Mouse (Mus musculus): ENCODE measurements around the gene Jakmip3.

Gene Jakmip3

DNA sequence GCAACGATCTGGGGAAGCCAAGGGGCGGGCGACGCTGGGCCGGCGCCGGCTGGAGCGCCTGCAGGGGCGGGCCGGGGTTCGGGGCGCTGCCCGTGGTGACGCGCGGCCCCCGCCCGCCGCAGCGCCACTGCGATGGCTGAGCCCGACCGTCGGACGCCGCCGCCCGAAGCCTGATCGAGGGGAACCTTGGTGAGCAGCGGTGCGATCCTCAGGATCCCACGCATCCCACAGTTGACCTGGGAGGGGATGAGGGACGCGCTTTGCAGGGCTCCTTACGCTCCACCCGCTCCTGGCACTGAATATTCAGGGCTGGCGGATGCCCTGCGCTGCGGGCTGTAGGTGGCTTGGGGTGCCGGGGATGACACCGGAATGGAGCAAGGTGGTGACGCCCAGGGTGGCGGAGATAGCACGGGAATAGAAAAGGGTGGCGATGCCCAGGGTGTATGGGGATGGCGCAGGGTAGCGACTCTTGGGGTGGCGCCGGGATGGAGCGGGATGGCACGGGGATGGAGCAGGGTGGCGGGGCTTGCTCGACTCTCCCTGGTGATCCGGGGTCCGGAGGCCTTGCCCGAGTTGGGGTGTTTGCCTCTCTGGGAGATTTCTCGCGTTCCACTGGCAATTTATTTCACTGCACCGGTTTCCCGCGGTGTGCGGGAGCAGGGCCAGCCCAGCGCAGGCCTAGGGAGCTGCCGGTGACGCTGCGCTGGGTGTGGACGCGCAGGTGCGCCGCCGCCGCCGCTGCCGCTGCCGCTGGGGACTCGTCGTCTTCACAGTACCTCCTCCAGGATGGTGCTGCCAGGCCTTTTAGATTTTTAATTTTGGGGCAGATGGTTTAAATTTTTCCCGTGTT lies at the start of gene Jakmip3:
TSS of gene Jakmip3 (plus strand) at position 119 of the 850 bp plus-strand sequence.
- peak; percentile 75 to 78 for DNase-seq (ENCODE audit: low spot score in 2 of 2)

DNA sequence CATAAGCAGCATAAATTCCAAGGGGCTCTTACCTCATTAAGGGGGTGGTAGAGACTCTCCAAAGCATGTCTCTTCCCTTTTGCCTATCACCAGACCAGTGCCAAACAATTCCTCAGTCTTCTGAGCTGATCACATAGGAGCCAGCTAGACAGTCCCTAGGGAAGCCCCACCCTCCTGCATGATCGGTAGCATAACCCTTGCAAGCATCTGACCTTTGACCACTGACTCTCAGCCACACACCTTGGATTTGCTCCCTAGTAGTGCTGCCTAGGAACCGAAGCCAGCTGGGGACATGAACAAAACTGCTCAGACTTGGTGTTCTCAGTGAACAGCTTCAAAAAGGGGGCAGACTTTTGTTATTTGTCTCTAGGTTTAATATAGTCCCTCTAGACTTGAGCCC lies 42.4 kb upstream of the Jakmip3 start:
- no peak for DNase-seq (ENCODE audit: low spot score in 2 of 2)

DNA sequence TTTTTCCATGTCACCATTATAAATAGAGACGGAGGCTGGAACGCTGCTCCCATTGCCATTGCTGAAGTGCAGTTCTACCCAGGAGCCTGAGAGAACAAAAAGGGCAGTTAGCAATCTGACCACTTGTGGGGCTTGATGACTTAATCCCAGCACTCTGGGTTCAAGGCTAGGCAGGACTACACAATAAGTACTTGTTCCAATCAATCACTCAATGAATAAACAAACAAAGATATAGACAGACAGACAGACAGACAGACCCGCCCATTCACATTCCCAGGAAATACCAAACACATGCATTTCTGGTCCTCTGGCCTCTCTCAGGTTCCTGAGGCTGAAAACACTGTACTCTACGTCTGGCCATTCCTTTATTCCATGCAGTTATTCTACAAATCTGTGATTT lies 41.8 kb upstream of the Jakmip3 start:
- DNase-seq (ENCODE audit: low spot score in 2 of 2) = no peak

DNA sequence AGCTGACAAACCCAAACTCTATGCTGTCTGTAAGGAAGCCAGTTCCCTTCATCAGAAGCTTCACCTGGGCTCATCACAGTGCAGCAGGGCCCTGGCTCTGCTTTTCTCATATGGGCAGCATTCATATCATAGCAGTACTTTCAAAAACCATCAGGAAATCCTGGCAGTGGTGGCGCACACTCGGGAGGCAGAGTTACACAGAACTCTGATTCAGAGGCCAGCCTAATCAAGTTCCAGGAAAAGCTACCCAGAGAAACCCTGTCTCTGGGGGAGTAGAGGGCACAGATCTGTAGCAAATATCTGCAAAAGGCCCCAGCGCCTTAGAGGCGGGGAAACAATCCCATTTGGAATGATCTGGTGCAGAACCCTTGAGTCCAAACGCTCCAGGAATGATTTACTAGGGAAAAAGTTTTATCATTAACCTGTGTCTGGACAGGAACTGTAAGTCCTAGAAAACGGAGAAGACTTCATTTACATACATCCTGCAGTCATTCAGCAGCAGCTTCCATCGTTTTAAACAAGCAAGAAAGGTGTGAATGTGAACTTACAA lies 36.6 kb upstream of the Jakmip3 start:
- DNase-seq (ENCODE audit: low spot score in 2 of 2) = no peak

GRCm38 (mm10) chr7:138906441-138906840 lies 34.1 kb upstream of the Jakmip3 start:
- DNase-seq (ENCODE audit: low spot score in 2 of 2) = no peak

GRCm38 (mm10) chr7:138907043-138907442 lies 33.5 kb upstream of the Jakmip3 start:
- peak in 1 of 2 experiments; percentile 42 for DNase-seq (ENCODE audit: low spot score in 2 of 2)

GRCm38 (mm10) chr7:138907976-138908375 lies 32.6 kb upstream of the Jakmip3 start:
- DNase-seq (ENCODE audit: low spot score in 2 of 2) = no peak

- no peak for DNase-seq (ENCODE audit: low spot score in 2 of 2)
Observed at GRCm38 (mm10) chr7:138908768-138909276, 31.7 kb upstream of the Jakmip3 start.

DNA sequence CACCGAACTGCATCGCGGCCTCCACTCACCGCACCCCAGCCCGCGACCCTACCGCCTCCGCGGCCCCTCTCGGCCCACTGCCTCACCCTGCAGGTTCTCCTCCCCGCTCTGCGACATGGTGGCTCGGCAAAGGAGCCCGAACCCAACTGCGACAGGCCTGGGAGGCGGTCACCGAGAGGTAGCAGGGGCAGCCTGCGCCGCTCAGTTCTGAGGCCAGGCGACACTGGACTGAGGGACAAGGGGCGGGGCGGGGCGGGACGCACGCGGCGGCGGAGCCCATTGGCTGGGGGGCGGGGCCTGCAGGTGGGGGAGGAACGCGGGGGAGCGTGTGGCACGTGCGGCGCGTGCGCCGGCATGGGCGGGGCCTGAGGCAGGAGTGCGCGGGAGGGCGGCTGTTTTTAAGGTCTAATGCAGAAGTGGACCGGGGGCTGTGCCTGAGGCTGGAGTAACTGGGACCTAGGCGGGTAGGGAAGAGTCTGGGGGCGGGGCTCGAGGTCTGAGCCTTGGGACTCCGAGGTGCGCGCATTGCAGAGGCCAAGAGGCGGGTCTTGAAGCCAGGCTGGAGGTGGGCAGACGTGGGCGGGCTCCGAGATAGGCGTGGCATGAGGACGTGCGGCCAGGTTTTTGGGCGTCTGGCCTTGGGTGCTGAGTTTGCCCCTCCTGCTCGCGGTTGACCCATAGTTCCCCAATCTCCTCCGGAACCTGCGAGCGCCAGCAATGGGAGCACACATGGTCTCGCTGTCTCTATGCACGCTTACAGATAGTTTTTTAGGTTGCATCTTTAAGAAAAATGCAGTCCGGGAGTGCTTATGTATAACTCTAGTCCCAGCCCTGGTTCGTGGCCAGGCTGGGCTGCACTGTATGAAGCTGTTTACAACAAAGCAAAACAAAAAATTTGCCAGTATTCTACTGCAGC lies 31.0 kb upstream of the Jakmip3 start, which contains the start of gene Bnip3:
TSS of gene Bnip3 (minus strand) at position 243 of the 916 bp plus-strand sequence.
- DNase-seq (ENCODE audit: low spot score in 2 of 2) = peak; percentile 90 to 91

DNA sequence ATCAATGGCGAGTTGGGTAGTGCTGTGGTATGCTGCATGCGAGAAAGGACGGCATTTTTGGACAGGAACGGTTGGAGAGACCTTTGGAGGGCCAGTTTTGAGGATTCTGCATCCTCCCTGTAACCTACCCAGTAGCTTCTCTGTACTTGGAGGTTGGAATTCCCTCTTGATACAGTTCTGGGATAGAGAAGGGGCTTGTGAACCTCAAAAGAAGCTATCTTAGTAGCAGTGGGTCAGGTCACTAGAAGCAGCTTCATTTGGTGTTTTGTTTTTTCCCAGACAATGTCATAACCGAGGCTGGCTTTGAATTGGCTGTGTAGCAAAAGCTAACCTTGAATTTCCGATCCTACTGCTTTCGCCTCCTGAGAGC lies 30.4 kb upstream of the Jakmip3 start:
- no peak for DNase-seq (ENCODE audit: low spot score in 2 of 2)

GRCm38 (mm10) chr7:138913616-138914015 lies 26.9 kb upstream of the Jakmip3 start:
- DNase-seq (ENCODE audit: low spot score in 2 of 2) = no peak

DNA sequence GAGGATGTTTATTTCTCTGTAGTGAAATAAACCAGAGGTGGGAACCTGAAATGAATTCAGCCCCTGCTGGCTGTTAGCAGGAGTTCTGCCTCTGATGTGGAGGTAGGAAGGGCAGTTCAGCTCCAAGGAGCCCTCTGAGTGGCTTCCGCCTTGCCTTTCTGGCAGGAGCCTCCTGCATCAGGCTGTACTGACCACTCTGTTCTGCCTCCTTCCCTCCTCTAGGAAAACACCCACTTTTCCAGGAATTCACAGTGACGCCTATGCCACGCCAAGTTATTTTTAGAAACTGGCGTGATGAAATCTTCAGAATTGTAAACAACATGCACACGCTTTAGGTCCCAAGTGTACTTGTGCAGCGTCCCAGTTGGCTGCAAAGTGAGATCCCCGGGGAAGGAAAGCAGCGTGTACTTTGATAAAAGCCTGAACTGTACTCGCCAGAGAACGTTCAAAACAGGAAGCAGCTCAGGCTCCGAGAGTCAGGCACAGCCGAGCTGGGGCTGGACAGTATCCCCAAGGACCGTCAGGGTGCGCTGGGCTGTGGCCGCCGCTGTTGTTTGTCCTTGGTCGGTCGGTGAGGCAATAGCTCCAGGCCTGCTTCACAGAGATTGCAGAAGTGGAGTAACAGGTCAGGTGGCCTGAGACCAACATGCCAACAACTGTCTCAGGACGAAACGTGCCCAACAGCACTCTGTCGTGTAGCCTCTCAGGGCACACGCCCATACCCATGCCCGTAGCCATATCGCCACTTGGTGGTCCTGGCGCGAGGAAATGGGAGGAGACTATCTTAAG lies 21.2 kb upstream of the Jakmip3 start:
- DNase-seq (ENCODE audit: low spot score in 2 of 2) = peak in 1 of 2 experiments; percentile 55

- no peak for DNase-seq (ENCODE audit: low spot score in 2 of 2)
Observed at GRCm38 (mm10) chr7:138921611-138922010, 18.9 kb upstream of the Jakmip3 start.

DNA sequence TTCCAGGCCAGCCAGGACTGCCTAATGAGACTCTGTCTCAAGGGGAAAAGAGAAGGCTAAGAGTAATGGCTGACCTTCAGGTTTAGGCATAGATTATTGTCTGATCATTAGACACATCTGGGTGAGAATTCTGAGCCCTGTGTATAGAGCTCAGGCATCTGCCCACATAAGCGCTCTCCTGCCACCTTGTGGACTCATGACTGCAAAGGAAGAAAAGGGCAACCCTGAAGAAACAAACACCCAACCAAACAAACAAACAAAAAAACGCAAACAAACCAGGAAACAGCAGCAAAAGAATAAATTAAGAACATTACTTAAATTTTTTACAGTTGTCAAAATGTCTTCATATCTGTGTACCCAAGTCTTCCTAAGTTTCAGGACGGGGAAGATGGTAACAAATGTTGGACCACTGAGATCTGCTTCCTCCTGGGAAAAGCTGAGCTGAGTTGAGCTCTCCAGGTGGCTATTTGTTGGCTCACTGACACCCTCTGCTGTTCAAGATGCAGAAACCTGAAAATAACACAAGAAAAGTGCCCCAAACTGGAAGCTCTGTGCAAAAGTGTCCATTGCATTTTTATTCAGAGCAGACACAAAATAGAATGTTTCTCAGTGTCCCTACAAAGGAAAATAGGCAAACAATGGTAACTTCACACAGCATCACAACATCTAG lies 16.6 kb upstream of the Jakmip3 start:
- DNase-seq (ENCODE audit: low spot score in 2 of 2) = no peak

DNA sequence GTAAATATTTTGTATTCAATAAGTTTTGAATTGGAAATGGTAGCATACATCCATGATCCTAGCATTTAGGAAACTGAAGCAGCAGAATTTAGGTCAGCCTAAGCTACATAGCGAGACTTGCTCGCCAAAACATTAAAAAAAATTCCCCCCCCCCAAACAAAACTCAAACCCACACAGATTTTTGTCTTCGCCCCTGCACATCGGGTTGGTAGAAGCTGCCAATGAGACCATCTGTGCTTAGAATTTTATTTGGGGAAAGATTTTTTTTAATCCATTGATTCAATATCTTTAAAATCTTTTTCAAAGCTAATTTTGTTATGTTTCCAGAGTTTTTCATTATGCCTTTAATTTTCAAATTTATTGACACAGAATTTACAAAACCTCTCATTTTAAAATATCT lies 12.1 kb upstream of the Jakmip3 start:
- no peak for DNase-seq (ENCODE audit: low spot score in 2 of 2)

- DNase-seq (ENCODE audit: low spot score in 2 of 2) = no peak
Observed at GRCm38 (mm10) chr7:138934523-138934922, 6.0 kb upstream of the Jakmip3 start.

DNA sequence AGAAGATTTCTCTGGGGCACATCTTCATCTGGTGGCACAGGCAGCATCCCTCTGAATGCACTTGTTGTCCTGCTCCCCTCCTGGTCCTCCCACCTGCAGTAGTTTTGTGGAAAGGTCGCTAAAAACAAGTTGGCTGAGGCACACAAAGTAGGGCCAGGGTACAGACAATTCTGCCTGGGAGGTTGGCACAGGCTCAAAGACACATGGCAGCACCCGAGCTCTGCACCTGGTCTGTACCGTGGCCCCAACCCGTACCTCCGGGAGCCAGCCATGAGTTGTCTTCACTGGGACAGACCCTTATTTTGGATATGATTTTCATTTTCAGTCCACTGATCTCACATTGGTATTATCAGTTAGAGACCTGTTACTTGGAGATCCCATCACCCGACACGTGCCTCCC lies 1.5 kb upstream of the Jakmip3 start:
- no peak for DNase-seq (ENCODE audit: low spot score in 2 of 2)

DNA sequence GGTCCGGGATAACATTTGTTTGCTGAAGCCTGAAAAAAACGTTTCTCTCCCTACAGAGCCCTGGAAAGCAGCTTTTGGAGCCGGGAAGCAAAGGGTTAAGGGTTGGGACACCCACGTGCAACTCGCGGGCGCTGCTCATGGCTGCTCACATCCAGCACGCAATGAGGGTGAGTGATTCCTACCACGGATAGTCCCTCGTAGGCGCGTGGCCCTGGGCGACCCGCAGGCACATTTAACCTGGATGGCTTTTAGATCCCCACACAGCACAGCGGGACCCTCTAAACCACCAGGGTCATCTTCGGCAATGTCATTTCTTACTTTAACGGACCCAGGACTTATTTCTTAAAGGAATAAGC lies 296 bp upstream of the Jakmip3 start:
- peak; percentile 87 to 88 for DNase-seq (ENCODE audit: low spot score in 2 of 2)

DNA sequence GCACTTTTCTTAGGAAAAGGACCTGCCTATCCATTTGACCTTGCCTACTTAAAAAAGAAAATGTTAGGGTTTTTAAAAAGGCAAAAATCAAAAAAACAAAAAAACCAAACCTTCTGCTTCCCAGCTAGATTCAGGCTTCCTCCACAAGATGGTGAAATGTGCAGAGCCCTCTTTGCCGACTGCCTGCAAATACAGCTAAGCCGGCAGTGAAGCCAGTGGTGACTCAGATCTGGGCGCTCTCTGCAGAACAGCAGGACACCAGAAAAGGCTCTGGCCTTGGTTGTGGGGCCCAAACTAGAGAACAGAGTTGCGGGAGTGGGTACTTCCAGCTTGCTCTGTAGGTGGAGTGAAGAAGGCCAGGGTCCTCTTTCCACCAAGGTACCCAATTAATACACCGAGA lies 1.0 kb downstream of the Jakmip3 start:
- no peak for DNase-seq (ENCODE audit: low spot score in 2 of 2)

- no peak for DNase-seq (ENCODE audit: low spot score in 2 of 2)
Observed at GRCm38 (mm10) chr7:138942301-138942700, 1.8 kb downstream of the Jakmip3 start.

- DNase-seq (ENCODE audit: low spot score in 2 of 2) = no peak
Observed at GRCm38 (mm10) chr7:138945668-138946067, 5.1 kb downstream of the Jakmip3 start.

Data from right cerebral cortex, postnatal 10 days (tissue).